Mouse (Mus musculus) E14TG2a.4 (cell line): Measurements from ENCODE around the gene Zbp1.

Experiments
- CTCF ChIP-seq: conservative IDR thresholded peaks from 2 replicates; pipeline ENCODE4 v1.5.1; 2014; ENCODE audit warnings: low read length
- NANOG ChIP-seq: IDR thresholded peaks from 2 replicates; pipeline ENCODE4 v1.6.1; 2014; ENCODE audit warnings: borderline replicate concordance, low read length, mixed read lengths

- no peak for TF ChIP-seq CTCF
- TF ChIP-seq NANOG: no peak
These were observed 61.3 kb downstream of the Zbp1 start for GRCm38 (mm10) chr2:173157376-173157775.
